ENCODE assay signal across 8 mouse cellular contexts in genomic region chr1:156741482-156742411, GRCm38 (mm10). TPM values are rescaled to one million over a fixed set of nuclear protein-coding genes. Genes with fewer than 3 reads are reported as not detected.
A peak's percentile ranks its signal among the peaks of the same experiment; 100 is the strongest.
DNase-seq lines count a peak whose midpoint lies in the region; ATAC-seq and TF ChIP-seq lines count a peak whose summit lies in the region.

No protein-coding gene starts in this region.

- H3K4me2 ChIP-seq in heart, embryonic 11.5 days: no peak overlapping the region
- H3K4me2 ChIP-seq in intestine, embryonic 14.5 days (ENCODE audit: low read length): no peak overlapping the region
- no peak overlapping the region for H3K4me2 ChIP-seq in limb, embryonic 11.5 days (ENCODE audit: low read depth, severe bottlenecking)
- H3K4me2 ChIP-seq in midbrain, embryonic 13.5 days (replicated peaks): no peak overlapping the region

- TF ChIP-seq POLR2A in small intestine, adult 2 months (IDR thresholded peaks at IDR 0.05; ENCODE audit: low read depth, low read length): no peak

- peak; percentile 86; the same call in 1 of the 2 replicates for TF ChIP-seq CTCF in small intestine, adult 2 months (IDR thresholded peaks at IDR 0.05; ENCODE audit: extremely low read depth, insufficient read length, insufficient replicate concordance, low read depth, low read length)

- H3K9ac ChIP-seq in heart, embryonic 11.5 days (ENCODE audit: low read depth, low read length): no peak overlapping the region
- no peak overlapping the region for H3K9ac ChIP-seq in intestine, embryonic 14.5 days (ENCODE audit: low read length)
- H3K9ac ChIP-seq in limb, embryonic 11.5 days (ENCODE audit: low read length): no peak overlapping the region
- H3K9ac ChIP-seq in midbrain, embryonic 13.5 days (replicated peaks): no peak overlapping the region

- DNase-seq in heart, adult 11 months: peak; percentile 95
- peak; percentile 58 for DNase-seq in cerebellum, adult 9-10 months
- DNase-seq in frontal cortex, postnatal 25 days (ENCODE audit: low spot score in 2 of 2): peak; percentile 38 to 66
- DNase-seq in intestine, embryonic 14.5 days (ENCODE audit: low spot score): peak; percentile 86
- DNase-seq in limb, embryonic 11.5 days (ENCODE audit: low spot score): peak; percentile 81

- H3K4me3 ChIP-seq in heart, embryonic 11.5 days (ENCODE audit: low read depth, low read length): no peak overlapping the region
- H3K4me3 ChIP-seq in intestine, embryonic 14.5 days (ENCODE audit: low read depth, low read length): no peak overlapping the region
- H3K4me3 ChIP-seq in limb, embryonic 11.5 days (ENCODE audit: low read depth, low read length): no peak overlapping the region
- H3K4me3 ChIP-seq in midbrain, embryonic 13.5 days (replicated peaks): no peak overlapping the region
- no peak overlapping the region for H3K4me3 ChIP-seq in small intestine, adult 2 months (ENCODE audit: low read depth, low read length)

- peaks cover 12% of the 10 kb centered on the region; the same call in 1 of the 2 replicates for H3K4me1 ChIP-seq in heart, embryonic 11.5 days (ENCODE audit: control insufficient read depth, insufficient read depth, low read length)
- no peaks in the 10 kb centered on the region for H3K4me1 ChIP-seq in intestine, embryonic 14.5 days (replicated peaks; ENCODE audit: control insufficient read depth, insufficient read depth, low read length)
- no peaks in the 10 kb centered on the region; the same call in 1 of the 2 replicates for H3K4me1 ChIP-seq in limb, embryonic 11.5 days (ENCODE audit: control insufficient read depth, insufficient read depth, low read length)
- H3K4me1 ChIP-seq in midbrain, embryonic 13.5 days (replicated peaks): no peaks in the 10 kb centered on the region
- no peaks in the 10 kb centered on the region for H3K4me1 ChIP-seq in small intestine, adult 2 months (ENCODE audit: control insufficient read depth, insufficient read depth, insufficient read length, low read length)

- H3K9me3 ChIP-seq in heart, embryonic 11.5 days (replicated peaks; ENCODE audit: control insufficient read depth, low read length): no peaks in the 10 kb centered on the region
- H3K9me3 ChIP-seq in intestine, embryonic 14.5 days (ENCODE audit: control insufficient read depth, low read length): no peaks in the 10 kb centered on the region
- no peaks in the 10 kb centered on the region for H3K9me3 ChIP-seq in limb, embryonic 11.5 days (ENCODE audit: control insufficient read depth, low read length)
- no peaks in the 10 kb centered on the region for H3K9me3 ChIP-seq in midbrain, embryonic 13.5 days

- ATAC-seq in heart, embryonic 11.5 days (replicated peaks; ENCODE audit: insufficient number of reproducible peaks, low FRiP score, low TSS enrichment): no peak; the same call in 1 of the 2 replicates
- peak; percentile 50 for ATAC-seq in intestine, embryonic 14.5 days (replicated peaks; ENCODE audit: low FRiP score, low TSS enrichment, low read depth)
- no peak for ATAC-seq in limb, embryonic 11.5 days (ENCODE audit: insufficient number of reproducible peaks, low FRiP score, low TSS enrichment, low read depth)
- peak; percentile 75 for ATAC-seq in midbrain, embryonic 13.5 days

- H3K27me3 ChIP-seq in heart, embryonic 11.5 days (ENCODE audit: control insufficient read depth, insufficient read depth, low read length): no peaks in the 10 kb centered on the region
- no peaks in the 10 kb centered on the region for H3K27me3 ChIP-seq in intestine, embryonic 14.5 days (replicated peaks; ENCODE audit: control insufficient read depth, insufficient read depth, low read length)
- no peaks in the 10 kb centered on the region for H3K27me3 ChIP-seq in limb, embryonic 11.5 days (ENCODE audit: control insufficient read depth, insufficient read depth, low read length)
- no peaks in the 10 kb centered on the region for H3K27me3 ChIP-seq in midbrain, embryonic 13.5 days
- H3K27me3 ChIP-seq in small intestine, adult 2 months (ENCODE audit: control insufficient read depth, insufficient read depth, low read length): no peaks in the 10 kb centered on the region

- no peak overlapping the region for H3K27ac ChIP-seq in heart, embryonic 11.5 days (ENCODE audit: low read depth, low read length)
- no peak overlapping the region for H3K27ac ChIP-seq in intestine, embryonic 14.5 days (ENCODE audit: low read depth)
- H3K27ac ChIP-seq in limb, embryonic 11.5 days (replicated peaks; ENCODE audit: low read depth, low read length): no peak overlapping the region
- H3K27ac ChIP-seq in midbrain, embryonic 13.5 days: no peak overlapping the region
- no peak overlapping the region for H3K27ac ChIP-seq in small intestine, adult 2 months (ENCODE audit: insufficient read depth, low read depth, low read length)

- H3K36me3 ChIP-seq in heart, embryonic 11.5 days (ENCODE audit: control insufficient read depth, insufficient read depth, low read length): no peaks in the 10 kb centered on the region
- no peaks in the 10 kb centered on the region for H3K36me3 ChIP-seq in intestine, embryonic 14.5 days (ENCODE audit: control insufficient read depth, insufficient read depth, low read length)
- H3K36me3 ChIP-seq in limb, embryonic 11.5 days (ENCODE audit: control insufficient read depth, insufficient read depth, low read length): no peaks in the 10 kb centered on the region
- H3K36me3 ChIP-seq in midbrain, embryonic 13.5 days: no peaks in the 10 kb centered on the region
- H3K36me3 ChIP-seq in small intestine, adult 2 months (ENCODE audit: control insufficient read depth, insufficient read depth, low read length): no peaks in the 10 kb centered on the region

- 61% methylated on average over 11 of the region's 11 CpGs for WGBS in heart, embryonic 11.5 days (ENCODE audit: insufficient replicate concordance)
- WGBS in intestine, embryonic 14.5 days: 62% methylated on average over 11 of the region's 11 CpGs
- WGBS in limb, embryonic 11.5 days: 63% methylated on average over 11 of the region's 11 CpGs
- WGBS in midbrain, embryonic 13.5 days: 65% methylated on average over 11 of the region's 11 CpGs
- 60% methylated on average over 11 of the region's 11 CpGs for WGBS in small intestine, adult 2 months

RNA-seq across cellular contexts. Expression of gene Fam20b, which starts 22.9 kb away (rescaled TPM):
- 22.4 and 27.5 TPM in 2 replicates for polyA plus RNA-seq in heart, embryonic 11.5 days (2014; fragmentation: Nextera tagmentation; extraction: Ambion mirVana)
- polyA plus RNA-seq in intestine, embryonic 14.5 days (2014; fragmentation: Nextera tagmentation; extraction: Ambion mirVana): 42.4 and 44.3 TPM in 2 replicates
- polyA plus RNA-seq in limb, embryonic 11.5 days (2014; fragmentation: Nextera tagmentation; extraction: Ambion mirVana): 21.3 and 21.9 TPM in 2 replicates
- polyA plus RNA-seq in midbrain, embryonic 13.5 days (2015; fragmentation: Nextera tagmentation; extraction: Ambion mirVana): 25.2 and 25.9 TPM in 2 replicates
- polyA plus RNA-seq in small intestine, adult 2 months (2012; rRNA removed): 12.7 and 25.7 TPM in 2 replicates

Comparison
In these comparisons a context has a peak if more than half of its experiments do, and no peak if none do; other contexts are left out.
1. ATAC-seq: peak in intestine, embryonic 14.5 days (single experiment) and midbrain, embryonic 13.5 days (single experiment); none in heart, embryonic 11.5 days (single experiment) and limb, embryonic 11.5 days (single experiment).
2. Peak in every context shown above with its lines, with median percentiles within 50 percentile points of each other: DNase-seq.